Mouse (Mus musculus) kidney, postnatal 10 days (tissue): ENCODE results near the gene Ssr3.

Experiments
- DNase-seq: peaks from one replicate; pipeline ENCODE4 v3.0.0; 2021; ENCODE audit warnings: mixed read lengths

Ssr3 gene

DNA sequence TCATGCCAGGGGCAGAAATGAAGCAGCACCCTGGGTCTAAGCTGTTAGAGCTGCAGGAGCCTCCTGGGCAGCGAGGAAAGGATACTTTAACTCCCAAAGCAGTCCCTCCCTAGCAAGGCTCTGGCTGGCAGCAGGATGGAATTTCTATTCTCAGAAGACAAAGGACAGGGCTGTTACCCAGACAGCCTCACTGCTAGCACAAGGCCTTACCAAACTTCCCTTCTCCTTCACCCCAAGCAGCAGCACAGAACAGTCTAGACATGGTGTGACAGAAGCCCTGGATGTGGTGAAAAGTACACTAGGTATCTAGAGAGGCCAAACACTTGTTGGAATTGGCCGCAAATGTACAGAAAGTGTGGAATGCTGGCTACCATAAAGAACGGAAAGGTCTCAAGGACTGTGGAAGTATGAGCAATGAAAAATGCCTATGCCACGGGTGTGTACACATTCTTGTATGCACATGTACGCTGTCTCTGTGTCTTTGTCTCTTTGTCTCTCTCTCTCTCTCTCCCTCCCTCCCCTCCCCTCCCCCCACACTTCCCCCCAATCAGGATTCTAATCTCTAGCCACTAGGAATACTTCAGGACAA, 18.7 kb downstream of the Ssr3 start:
- DNase-seq, result no peak

DNA sequence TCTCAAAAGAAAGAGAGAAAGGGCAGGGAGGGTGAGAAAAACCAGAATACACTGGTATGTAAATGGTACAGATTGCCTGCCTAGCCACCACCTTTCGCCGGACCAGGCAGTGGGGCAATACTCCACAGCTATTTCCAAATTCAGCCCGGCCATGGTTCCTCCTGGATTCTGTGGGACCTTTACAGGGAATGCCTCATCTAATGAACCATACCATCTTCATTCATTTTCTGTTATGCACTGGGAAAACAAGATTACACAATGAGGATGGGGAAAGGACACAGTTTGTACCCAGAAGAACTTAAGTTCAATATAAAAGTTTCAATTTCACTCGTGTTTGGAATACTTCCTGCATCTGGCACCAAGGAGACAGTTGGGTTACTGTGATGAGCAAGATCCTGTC, 19.9 kb downstream of the Ssr3 start:
- no peak for DNase-seq

DNA sequence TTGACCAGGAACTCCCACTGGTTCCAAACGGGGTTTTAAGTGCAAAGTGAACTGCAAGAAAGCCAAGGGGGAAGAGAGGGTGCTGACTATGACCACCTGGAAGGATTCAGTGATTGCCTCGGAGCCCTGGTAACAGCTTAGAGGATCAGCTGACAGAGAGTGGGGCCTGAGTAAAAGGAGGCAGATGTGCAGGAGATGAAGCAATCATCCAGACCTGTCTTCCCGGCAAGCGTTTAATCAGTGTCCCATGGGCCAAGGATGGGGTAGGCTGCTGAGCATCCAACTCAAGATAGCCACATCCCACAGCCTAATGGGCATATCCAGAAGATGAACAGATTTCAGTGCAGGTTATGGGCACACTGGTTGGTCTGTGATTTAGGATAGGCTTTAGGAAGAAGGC, 24.5 kb downstream of the Ssr3 start:
- no peak for DNase-seq

DNA sequence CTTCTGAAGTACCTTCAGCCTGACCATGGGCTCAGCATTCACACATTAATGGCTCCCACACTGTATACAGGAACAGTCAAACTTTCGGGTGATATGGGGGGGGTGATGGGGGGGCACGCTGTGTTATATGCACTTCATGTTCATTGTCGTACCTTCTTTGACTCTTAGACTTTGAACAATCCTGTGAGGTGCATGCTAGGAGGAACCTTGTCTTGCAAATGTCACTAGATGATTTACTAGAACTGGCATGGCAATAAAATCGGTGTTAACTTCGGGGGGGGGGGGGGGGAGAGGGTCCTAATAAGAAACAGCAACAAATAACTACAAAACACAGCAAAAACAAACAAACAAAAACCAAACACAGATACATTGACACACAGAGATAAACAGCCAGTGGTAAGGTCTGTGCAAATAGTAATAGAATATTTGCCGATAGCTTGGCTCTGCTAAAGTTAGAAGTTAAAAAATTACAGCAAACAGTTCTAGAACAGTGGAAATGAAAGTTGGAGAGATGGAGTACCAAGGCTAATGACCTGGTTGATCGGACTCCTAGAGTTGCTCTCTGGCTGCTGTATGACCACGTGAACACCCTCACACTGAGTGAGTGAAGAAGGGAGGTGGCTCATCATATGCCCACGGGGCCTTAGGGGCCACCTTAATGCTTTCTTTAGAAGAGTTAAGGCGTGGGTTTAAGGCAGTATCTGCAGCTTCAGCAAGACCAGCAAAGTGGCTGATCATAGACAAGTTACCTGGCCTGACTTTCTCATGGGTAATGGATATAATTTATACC, 26.3 kb downstream of the Ssr3 start:
- DNase-seq, result no peak

DNA sequence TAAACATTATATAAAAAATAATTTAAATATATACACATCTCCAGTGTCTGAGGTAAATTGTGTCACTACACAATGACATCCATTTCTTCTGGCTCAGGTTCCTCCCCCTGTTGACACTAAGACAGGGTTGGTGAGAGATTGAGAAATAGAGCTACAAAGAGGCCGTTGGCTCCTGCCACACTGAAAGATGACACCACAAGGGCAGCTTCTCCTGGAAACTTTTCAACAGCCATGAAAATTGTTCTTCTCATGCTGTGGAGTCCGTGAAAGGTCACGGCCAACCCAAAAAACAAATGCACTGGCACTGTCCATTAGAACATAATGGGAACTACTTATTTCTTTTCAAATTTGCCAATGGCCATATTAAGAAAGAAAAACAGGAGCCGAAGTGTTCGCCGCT, 27.2 kb downstream of the Ssr3 start:
- DNase-seq, result no peak

DNA sequence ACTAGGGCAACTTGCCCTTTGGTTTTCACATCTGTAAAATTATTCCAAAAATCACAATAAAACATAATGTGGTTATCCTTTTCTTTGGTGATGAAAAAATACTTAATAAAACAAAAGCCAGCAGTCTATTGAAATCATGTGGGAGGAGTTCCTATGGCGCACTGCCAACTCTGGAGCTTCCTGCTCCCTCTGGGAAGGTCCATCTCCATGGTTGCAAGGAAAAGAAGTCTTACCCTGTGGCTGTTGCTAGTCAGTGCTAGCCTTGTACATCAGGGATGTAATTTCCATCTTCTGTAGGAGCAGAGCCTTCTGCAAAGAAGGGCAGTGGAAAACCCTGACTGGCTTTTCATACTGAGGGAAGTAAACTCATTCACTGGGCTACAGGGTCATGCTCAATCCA, 29.0 kb downstream of the Ssr3 start:
- peak; percentile 76 for DNase-seq

DNA sequence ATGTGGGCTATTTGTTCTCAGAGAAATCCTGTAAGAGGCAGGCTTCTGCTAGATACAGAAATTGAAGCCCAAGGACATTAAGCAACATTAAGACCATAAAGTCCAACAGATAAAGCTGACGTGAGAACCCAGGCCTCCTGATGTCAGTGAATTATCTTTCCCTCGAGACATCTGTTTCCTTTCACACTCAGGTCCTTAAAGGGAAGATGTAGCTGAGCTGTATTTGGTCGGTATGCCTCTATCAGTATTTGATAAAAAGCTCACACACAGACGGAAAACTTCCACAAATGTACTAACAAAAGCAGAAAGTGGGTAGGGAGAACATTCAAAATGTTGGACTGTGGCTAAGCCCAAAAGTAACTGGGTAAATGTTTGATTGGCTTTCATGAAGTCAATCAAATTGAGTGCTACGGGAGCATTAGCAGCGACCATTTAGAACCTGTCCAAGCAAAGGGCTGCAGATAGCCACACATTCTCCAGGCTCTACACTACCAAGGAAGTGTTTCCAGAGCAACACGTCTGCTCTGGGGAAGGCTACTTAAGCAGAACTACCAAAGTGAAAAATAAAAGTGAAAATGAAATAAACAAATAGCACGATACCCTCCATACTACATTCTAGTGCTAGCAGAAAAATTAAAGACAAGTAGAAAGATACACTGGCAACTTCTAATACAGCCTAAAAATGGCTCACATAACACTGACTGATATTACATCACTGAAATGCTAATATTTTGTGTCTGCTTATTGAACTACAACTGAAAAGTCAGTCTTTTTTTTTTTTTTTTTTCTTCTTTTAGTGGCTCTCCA, 32.1 kb downstream of the Ssr3 start:
- no peak for DNase-seq

DNA sequence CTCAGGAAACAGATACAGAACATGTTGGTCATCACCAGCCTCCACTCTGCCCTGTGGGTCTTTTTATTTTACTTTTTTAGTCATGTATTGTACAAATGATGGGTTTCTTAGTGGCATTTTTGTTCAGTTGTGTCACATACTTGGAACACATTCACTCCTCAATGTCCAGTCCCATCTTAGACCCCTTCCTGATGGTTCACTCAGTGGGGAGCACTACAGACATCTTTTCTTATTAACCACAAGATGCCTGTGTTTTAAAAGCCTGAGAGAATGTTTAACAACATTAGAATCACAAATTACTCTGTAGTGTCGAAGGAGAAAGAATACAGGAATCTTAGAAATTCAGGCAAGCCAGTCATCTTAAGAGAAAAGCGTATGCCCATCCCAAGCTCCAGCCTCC, 33.6 kb downstream of the Ssr3 start:
- DNase-seq, result no peak

DNA sequence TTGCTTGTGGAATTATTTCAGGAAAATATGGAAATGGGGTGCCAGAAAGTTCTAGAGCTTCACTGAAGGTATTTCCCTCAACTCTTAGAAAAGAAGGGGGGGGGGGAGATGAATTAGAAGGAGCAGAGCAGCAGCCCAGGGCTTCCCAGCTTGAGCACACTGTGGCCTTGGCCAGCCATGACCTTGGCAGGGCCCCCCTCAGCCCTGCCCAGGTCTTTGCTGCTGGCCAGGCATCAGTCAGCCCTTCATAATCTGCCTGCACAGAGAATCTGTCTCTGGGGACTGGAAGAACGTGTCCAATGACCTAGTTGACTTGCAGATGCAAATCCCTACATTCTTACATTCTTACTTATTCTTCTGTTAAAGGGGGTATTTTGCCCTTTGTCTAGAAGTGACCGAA, 34.1 kb downstream of the Ssr3 start:
- DNase-seq, result no peak

DNA sequence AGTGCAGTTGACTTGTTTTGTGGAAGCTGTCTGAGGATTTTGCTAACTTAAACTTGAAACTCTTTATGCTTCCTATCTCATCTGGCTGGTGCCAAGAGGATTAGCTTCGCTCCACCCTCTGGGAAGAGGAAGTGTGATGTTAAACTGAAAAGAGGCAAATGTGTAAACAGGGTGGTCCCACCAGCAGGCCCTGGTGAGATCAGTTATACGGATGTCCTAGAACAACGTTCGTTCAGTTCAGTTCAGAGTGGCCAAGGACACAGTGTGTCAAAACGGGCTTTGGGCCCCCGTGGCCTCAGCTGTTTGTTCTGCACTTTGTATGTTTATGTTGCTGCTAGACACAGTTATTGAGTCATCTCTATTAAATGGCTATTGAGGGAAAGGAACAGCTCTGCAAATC, 36.9 kb downstream of the Ssr3 start:
- no peak for DNase-seq

DNA sequence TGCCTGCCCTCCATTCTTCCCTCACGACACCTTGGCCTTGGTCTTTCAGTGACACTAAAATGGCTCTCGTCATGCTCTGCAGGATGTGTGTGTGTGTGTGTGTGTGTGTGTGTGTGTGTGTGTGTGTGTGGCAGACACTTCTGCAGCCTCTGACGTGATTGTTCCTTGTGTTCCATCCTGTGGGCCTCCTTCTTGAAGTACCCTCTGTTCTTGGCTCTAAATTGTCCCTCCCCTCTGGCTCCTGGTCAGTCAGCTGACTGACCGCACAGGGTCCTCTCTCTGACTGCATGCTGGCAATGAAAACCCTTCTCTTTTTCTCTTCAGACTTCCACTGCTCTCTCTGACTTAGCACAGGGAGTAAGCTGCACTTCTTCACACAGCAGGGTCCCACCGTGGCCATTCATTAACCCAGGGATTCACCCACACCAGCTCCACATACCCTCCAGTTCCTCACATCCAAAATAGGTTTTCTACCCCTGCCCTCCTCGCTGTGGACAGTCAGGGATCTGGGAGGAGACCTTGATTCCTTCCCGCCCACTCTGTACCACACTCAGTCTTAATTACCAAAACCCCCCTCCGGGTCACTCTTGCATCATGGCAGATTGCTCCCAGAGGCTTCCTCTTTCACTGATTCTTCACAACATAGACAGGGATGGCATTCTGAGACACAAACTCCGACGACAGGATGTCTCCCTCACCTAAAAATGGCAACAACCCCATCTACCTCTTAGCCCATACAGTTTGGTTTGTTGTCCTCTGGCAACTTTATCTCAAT, 39.0 kb downstream of the Ssr3 start:
- DNase-seq, result no peak

DNA sequence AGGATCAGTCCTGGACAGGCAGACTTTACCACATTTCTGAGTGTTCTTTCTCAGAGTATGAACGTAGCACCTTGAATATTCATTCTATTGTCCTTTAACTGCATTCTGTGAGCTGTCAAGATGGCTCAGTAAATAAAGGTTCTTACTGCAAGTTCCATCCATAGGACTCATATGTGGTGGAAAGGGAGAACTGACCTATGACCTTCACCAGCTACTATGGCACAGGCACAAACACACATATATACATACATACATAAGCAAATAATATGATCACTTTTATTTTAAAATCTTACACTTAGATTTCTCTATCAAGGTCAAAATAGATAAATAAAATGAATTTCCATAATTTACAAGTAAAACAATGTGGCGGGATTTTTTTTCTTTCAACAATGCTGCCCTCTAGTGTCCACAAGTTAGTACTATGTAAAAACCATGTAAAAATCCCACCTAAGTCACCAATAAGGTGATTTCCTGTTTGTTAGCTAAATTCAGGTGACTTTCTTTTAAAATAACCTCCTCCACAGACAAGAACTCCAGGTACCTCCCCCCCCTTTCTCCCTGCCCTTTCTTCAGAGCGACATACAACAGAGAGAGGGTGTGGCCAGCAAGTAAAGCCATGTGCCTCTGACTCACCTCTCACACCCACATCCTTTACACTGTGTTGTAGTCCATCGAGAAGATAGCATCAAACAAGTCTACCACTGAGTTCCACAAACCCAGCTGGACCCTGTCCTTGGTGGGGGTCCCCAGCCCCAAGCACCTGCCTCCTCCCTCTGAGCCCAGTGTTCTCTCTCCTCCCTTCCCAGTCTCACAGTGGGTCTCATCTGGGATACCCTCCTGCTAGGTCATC, 39.9 kb downstream of the Ssr3 start:
- no peak for DNase-seq

DNA sequence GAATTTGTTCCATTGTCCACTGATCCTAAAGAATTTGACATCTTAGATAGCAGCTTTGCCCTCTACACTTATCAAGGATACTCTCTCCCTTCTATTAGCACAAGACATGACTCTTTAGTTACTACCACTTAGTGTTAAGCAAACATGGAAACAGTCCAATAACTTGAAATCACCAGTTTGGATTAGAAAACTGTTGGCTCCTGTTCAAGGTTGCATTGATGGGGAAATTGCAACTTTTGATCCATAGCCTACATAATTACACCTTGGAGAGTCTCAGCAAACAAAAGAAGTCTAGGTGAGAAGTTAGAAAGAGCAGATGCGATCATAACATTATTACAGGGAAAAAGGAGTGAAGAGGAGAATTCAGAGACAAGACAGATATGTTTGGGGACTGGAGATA, 46.2 kb downstream of the Ssr3 start:
- DNase-seq, result no peak

DNA sequence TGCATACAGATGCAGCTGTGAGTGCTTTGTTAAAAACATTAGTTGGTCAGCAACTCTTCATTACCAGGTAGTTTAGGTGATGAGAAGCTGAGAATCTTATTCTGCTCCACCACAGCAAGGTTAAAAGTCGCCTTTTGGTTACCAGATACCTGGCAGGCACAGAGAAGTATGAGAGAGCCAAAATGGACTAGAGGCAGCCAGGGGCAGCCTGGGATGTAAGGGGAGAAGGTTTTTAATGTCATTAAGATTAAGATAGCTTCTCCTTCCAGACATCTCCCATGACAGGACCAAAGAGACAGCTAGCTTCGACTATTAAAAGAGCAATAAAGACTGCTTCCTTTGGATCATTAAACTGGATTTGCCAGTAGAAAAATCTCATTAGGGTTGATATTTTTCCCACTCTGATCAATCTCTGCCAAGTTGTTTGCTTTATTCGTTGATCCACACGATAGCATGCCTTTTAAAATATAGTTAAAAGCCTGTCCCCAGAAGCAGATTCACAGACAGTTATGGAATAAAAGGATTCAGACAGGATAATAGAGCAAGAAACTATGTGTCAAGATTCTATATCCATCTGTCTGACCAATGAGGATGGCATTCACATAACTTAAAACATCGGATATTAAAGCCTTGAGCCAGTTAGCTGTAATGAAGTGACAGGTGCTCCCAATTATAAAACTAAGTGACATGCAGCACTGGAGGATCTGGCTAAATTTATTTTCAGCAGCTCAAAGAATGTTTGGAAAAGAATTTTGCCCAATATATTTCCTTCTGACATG, 52.1 kb downstream of the Ssr3 start:
- no peak for DNase-seq

DNA sequence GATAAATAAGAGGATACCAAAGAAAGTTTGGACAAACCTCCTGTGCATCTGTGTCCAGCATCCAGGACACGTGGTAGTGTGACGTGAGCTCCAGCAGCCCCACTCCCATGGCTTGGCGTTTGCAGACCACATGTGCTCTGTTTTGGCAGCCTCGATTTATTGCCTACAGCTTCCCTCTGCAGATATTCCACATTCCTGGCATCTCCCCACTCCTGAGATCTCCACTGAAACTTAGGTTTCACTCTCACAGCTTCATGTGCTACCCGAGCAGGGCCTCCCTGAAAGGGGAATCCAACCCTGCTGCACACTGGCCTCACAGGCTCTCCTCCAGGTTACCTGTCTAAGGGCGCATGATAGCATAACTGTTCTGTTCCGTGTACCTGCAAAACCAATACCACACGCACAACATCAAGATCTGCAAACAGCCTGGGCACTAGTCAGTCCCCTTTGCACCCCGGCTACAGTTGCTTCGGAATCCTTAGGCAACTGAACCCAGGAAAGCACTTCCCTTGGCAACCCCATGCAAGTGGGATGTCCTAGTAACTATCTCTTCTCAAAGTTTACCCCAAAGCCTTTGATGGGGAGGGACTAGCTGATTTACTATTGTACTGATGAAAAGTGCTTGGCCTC, 54.5 kb downstream of the Ssr3 start:
- no peak for DNase-seq
